Mouse (Mus musculus): ENCODE data around the gene Dgki. TPM values are rescaled to one million over a fixed set of nuclear protein-coding genes. Genes with fewer than 3 reads are reported as not detected.

Gene Dgki
- polyA plus RNA-seq, 1 experiment: not detected

GRCm38 (mm10) chr6:37268589-37268988, 31.4 kb downstream of the Dgki start:
- no peaks in the 10 kb centered on the region for H3K36me3 ChIP-seq (ENCODE audit: control insufficient read depth, insufficient read depth)
- H3K27me3 ChIP-seq (ENCODE audit: control insufficient read depth, insufficient read depth, insufficient read length): no peaks in the 10 kb centered on the region
- H3K79me3 ChIP-seq (ENCODE audit: low read depth): no peaks in the 10 kb centered on the region
- no peaks in the 10 kb centered on the region for H3K79me2 ChIP-seq (ENCODE audit: control insufficient read depth, insufficient read depth)
- H3K4me3 ChIP-seq (ENCODE audit: insufficient read depth, poor library complexity, severe bottlenecking): no peak overlapping the region
- TF ChIP-seq MYOG (IDR thresholded peaks at IDR 0.05; ENCODE audit: control insufficient read depth, extremely low read depth, insufficient read length) (no peak), USF1 (IDR thresholded peaks at IDR 0.05; ENCODE audit: low read depth) (no peak), CEBPB (IDR thresholded peaks at IDR 0.05; ENCODE audit: low read depth) (no peak), FOSL1 (IDR thresholded peaks at IDR 0.05; ENCODE audit: insufficient read depth, low read length, poor library complexity, severe bottlenecking) (no peak)
- H3ac ChIP-seq (ENCODE audit: control insufficient read depth, insufficient read length, low read depth): no peak overlapping the region

- no peak overlapping the region for H3K4me3 ChIP-seq (ENCODE audit: insufficient read depth, poor library complexity, severe bottlenecking)
- no peak overlapping the region for H3ac ChIP-seq (ENCODE audit: control insufficient read depth, insufficient read length, low read depth)
- TF ChIP-seq CTCF (IDR thresholded peaks at IDR 0.05; ENCODE audit: control insufficient read depth, insufficient read depth, insufficient read length) (no peak), MYOG (IDR thresholded peaks at IDR 0.05; ENCODE audit: control insufficient read depth, extremely low read depth, insufficient read length) (no peak), CEBPB (IDR thresholded peaks at IDR 0.05; ENCODE audit: low read depth) (no peak), FOSL1 (IDR thresholded peaks at IDR 0.05; ENCODE audit: insufficient read depth, low read length, poor library complexity, severe bottlenecking) (no peak), MYOD1 (IDR thresholded peaks at IDR 0.05; ENCODE audit: control insufficient read depth, insufficient read length, low read depth) (no peak), USF1 (IDR thresholded peaks at IDR 0.05; ENCODE audit: low read depth) (no peak), MAX (IDR thresholded peaks at IDR 0.05) (no peak)
- H3K27me3 ChIP-seq (ENCODE audit: control insufficient read depth, insufficient read depth, insufficient read length): no peaks in the 10 kb centered on the region
- H3K79me3 ChIP-seq (ENCODE audit: low read depth): no peaks in the 10 kb centered on the region
- H3K36me3 ChIP-seq (ENCODE audit: control insufficient read depth, insufficient read depth): no peaks in the 10 kb centered on the region
- H3K79me2 ChIP-seq (ENCODE audit: control insufficient read depth, insufficient read depth): no peaks in the 10 kb centered on the region
These were observed 32.0 kb downstream of the Dgki start for GRCm38 (mm10) chr6:37267952-37268351.

- no peaks in the 10 kb centered on the region for H3K79me3 ChIP-seq (ENCODE audit: low read depth)
- no peaks in the 10 kb centered on the region for H3K27me3 ChIP-seq (ENCODE audit: control insufficient read depth, insufficient read depth, insufficient read length)
- no peaks in the 10 kb centered on the region for H3K36me3 ChIP-seq (ENCODE audit: control insufficient read depth, insufficient read depth)
- no peak for TF ChIP-seq MAX (IDR thresholded peaks at IDR 0.05)
- TF ChIP-seq MYOD1 (IDR thresholded peaks at IDR 0.05; ENCODE audit: control insufficient read depth, insufficient read length, low read depth): no peak
- TF ChIP-seq FOSL1 (IDR thresholded peaks at IDR 0.05; ENCODE audit: insufficient read depth, low read length, poor library complexity, severe bottlenecking): no peak
- TF ChIP-seq CEBPB (IDR thresholded peaks at IDR 0.05; ENCODE audit: low read depth): no peak
- no peak for TF ChIP-seq USF1 (IDR thresholded peaks at IDR 0.05; ENCODE audit: low read depth)
- no peak for TF ChIP-seq CTCF (IDR thresholded peaks at IDR 0.05; ENCODE audit: control insufficient read depth, insufficient read depth, insufficient read length)
- TF ChIP-seq MYOG (IDR thresholded peaks at IDR 0.05; ENCODE audit: control insufficient read depth, extremely low read depth, insufficient read length): no peak
- H3K4me3 ChIP-seq (ENCODE audit: insufficient read depth, poor library complexity, severe bottlenecking): no peak overlapping the region
- H3K79me2 ChIP-seq (ENCODE audit: control insufficient read depth, insufficient read depth): no peaks in the 10 kb centered on the region
- no peak overlapping the region for H3ac ChIP-seq (ENCODE audit: control insufficient read depth, insufficient read length, low read depth)
These were observed 37.5 kb downstream of the Dgki start for GRCm38 (mm10) chr6:37262486-37262885.

GRCm38 (mm10) chr6:37261236-37261852, 38.6 kb downstream of the Dgki start:
- H3K79me3 ChIP-seq (ENCODE audit: low read depth): no peaks in the 10 kb centered on the region
- no peaks in the 10 kb centered on the region for H3K79me2 ChIP-seq (ENCODE audit: control insufficient read depth, insufficient read depth)
- TF ChIP-seq FOSL1 (IDR thresholded peaks at IDR 0.05; ENCODE audit: insufficient read depth, low read length, poor library complexity, severe bottlenecking) (no peak), MYOD1 (IDR thresholded peaks at IDR 0.05; ENCODE audit: control insufficient read depth, insufficient read length, low read depth) (no peak), CEBPB (IDR thresholded peaks at IDR 0.05; ENCODE audit: low read depth) (no peak), MYOG (IDR thresholded peaks at IDR 0.05; ENCODE audit: control insufficient read depth, extremely low read depth, insufficient read length) (no peak), USF1 (IDR thresholded peaks at IDR 0.05; ENCODE audit: low read depth) (no peak), MAX (IDR thresholded peaks at IDR 0.05) (no peak), CTCF (IDR thresholded peaks at IDR 0.05; ENCODE audit: control insufficient read depth, insufficient read depth, insufficient read length) (no peak)
- H3K36me3 ChIP-seq (ENCODE audit: control insufficient read depth, insufficient read depth): no peaks in the 10 kb centered on the region
- no peak overlapping the region for H3K4me3 ChIP-seq (ENCODE audit: insufficient read depth, poor library complexity, severe bottlenecking)
- no peak overlapping the region for H3ac ChIP-seq (ENCODE audit: control insufficient read depth, insufficient read length, low read depth)
- no peaks in the 10 kb centered on the region for H3K27me3 ChIP-seq (ENCODE audit: control insufficient read depth, insufficient read depth, insufficient read length)

- H3K27me3 ChIP-seq (ENCODE audit: control insufficient read depth, insufficient read depth, insufficient read length): no peaks in the 10 kb centered on the region
- TF ChIP-seq MAX (IDR thresholded peaks at IDR 0.05): no peak
- no peak for TF ChIP-seq CEBPB (IDR thresholded peaks at IDR 0.05; ENCODE audit: low read depth)
- TF ChIP-seq FOSL1 (IDR thresholded peaks at IDR 0.05; ENCODE audit: insufficient read depth, low read length, poor library complexity, severe bottlenecking): no peak
- no peak for TF ChIP-seq MYOD1 (IDR thresholded peaks at IDR 0.05; ENCODE audit: control insufficient read depth, insufficient read length, low read depth)
- no peak for TF ChIP-seq CTCF (IDR thresholded peaks at IDR 0.05; ENCODE audit: control insufficient read depth, insufficient read depth, insufficient read length)
- no peak for TF ChIP-seq USF1 (IDR thresholded peaks at IDR 0.05; ENCODE audit: low read depth)
- TF ChIP-seq MYOG (IDR thresholded peaks at IDR 0.05; ENCODE audit: control insufficient read depth, extremely low read depth, insufficient read length): no peak
- H3K4me3 ChIP-seq (ENCODE audit: insufficient read depth, poor library complexity, severe bottlenecking): no peak overlapping the region
These were observed 41.3 kb downstream of the Dgki start for GRCm38 (mm10) chr6:37258662-37259061.

GRCm38 (mm10) chr6:37254144-37254543, 45.8 kb downstream of the Dgki start:
- TF ChIP-seq USF1 (IDR thresholded peaks at IDR 0.05; ENCODE audit: low read depth) (no peak), CEBPB (IDR thresholded peaks at IDR 0.05; ENCODE audit: low read depth) (no peak), MYOD1 (IDR thresholded peaks at IDR 0.05; ENCODE audit: control insufficient read depth, insufficient read length, low read depth) (no peak), MAX (IDR thresholded peaks at IDR 0.05) (no peak), CTCF (IDR thresholded peaks at IDR 0.05; ENCODE audit: control insufficient read depth, insufficient read depth, insufficient read length) (no peak), FOSL1 (IDR thresholded peaks at IDR 0.05; ENCODE audit: insufficient read depth, low read length, poor library complexity, severe bottlenecking) (no peak), MYOG (IDR thresholded peaks at IDR 0.05; ENCODE audit: control insufficient read depth, extremely low read depth, insufficient read length) (no peak)

More at GRCm38 (mm10) chr6:37258662-37259061, 41.3 kb downstream of the Dgki start:
- H3K36me3 ChIP-seq (ENCODE audit: control insufficient read depth, insufficient read depth): no peaks in the 10 kb centered on the region
- no peaks in the 10 kb centered on the region for H3K79me3 ChIP-seq (ENCODE audit: low read depth)
- no peak overlapping the region for H3ac ChIP-seq (ENCODE audit: control insufficient read depth, insufficient read length, low read depth)
- H3K79me2 ChIP-seq (ENCODE audit: control insufficient read depth, insufficient read depth): no peaks in the 10 kb centered on the region

More at GRCm38 (mm10) chr6:37254144-37254543, 45.8 kb downstream of the Dgki start:
- no peak overlapping the region for H3K4me3 ChIP-seq (ENCODE audit: insufficient read depth, poor library complexity, severe bottlenecking)
- no peak overlapping the region for H3ac ChIP-seq (ENCODE audit: control insufficient read depth, insufficient read length, low read depth)
- H3K79me3 ChIP-seq (ENCODE audit: low read depth): no peaks in the 10 kb centered on the region
- no peaks in the 10 kb centered on the region for H3K36me3 ChIP-seq (ENCODE audit: control insufficient read depth, insufficient read depth)
- H3K79me2 ChIP-seq (ENCODE audit: control insufficient read depth, insufficient read depth): no peaks in the 10 kb centered on the region
- no peaks in the 10 kb centered on the region for H3K27me3 ChIP-seq (ENCODE audit: control insufficient read depth, insufficient read depth, insufficient read length)
